Mouse (Mus musculus) embryo, embryonic 10 days (tissue): ENCODE data around the gene Macf1.

Experiments
- DNase-seq: peaks from one replicate; pipeline ENCODE4 v3.0.0-alpha.2; 2015; ENCODE audit warnings: low spot score

The Macf1 gene

GRCm38 (mm10) chr4:123684260-123684659 is at the start of gene Macf1:
Gene Macf1 (minus strand): TSS chr4:123684360.
- no peak for DNase-seq

- no peak for DNase-seq
These were observed 49.4 kb upstream of the Macf1 start for GRCm38 (mm10) chr4:123733532-123733931.

- DNase-seq = no peak
These were observed 48.8 kb upstream of the Macf1 start for GRCm38 (mm10) chr4:123732921-123733320.

- no peak for DNase-seq
These were observed 48.2 kb upstream of the Macf1 start for GRCm38 (mm10) chr4:123732163-123732910.

- no peak for DNase-seq
These were observed 37.6 kb upstream of the Macf1 start for GRCm38 (mm10) chr4:123721761-123722160.

GRCm38 (mm10) chr4:123718434-123718780 is 34.2 kb upstream of the Macf1 start:
- no peak for DNase-seq

- peak; percentile 98 for DNase-seq
These were observed 33.6 kb upstream of the Macf1 start, which contains the start of gene Ndufs5 for GRCm38 (mm10) chr4:123717574-123718433. Gene Ndufs5 (minus strand): TSS chr4:123718202.

- DNase-seq = no peak
These were observed 28.3 kb upstream of the Macf1 start for GRCm38 (mm10) chr4:123712431-123712830.

GRCm38 (mm10) chr4:123707340-123707739 is 23.2 kb upstream of the Macf1 start:
- no peak for DNase-seq

GRCm38 (mm10) chr4:123705340-123705739 is 21.2 kb upstream of the Macf1 start:
- no peak for DNase-seq

GRCm38 (mm10) chr4:123693384-123693783 is 9.2 kb upstream of the Macf1 start:
- DNase-seq = no peak

- DNase-seq = no peak
These were observed 7.9 kb upstream of the Macf1 start for GRCm38 (mm10) chr4:123692071-123692470.

- DNase-seq = no peak
These were observed 6.2 kb upstream of the Macf1 start for GRCm38 (mm10) chr4:123690311-123690710.

- DNase-seq = peak; percentile 79
These were observed 3.0 kb upstream of the Macf1 start for GRCm38 (mm10) chr4:123687025-123687781.

- peak; percentile 18 for DNase-seq
These were observed 2.3 kb upstream of the Macf1 start for GRCm38 (mm10) chr4:123686368-123687024.

- DNase-seq = no peak
These were observed 1.5 kb upstream of the Macf1 start for GRCm38 (mm10) chr4:123685506-123686242.

- no peak for DNase-seq
These were observed 886 bp upstream of the Macf1 start for GRCm38 (mm10) chr4:123685046-123685445.

- no peak for DNase-seq
These were observed 1.9 kb downstream of the Macf1 start for GRCm38 (mm10) chr4:123682291-123682690.

- DNase-seq = no peak
These were observed 3.2 kb downstream of the Macf1 start for GRCm38 (mm10) chr4:123680962-123681361.

GRCm38 (mm10) chr4:123677060-123677804 is 6.9 kb downstream of the Macf1 start:
- peak; percentile 55 for DNase-seq
